Mouse (Mus musculus): ENCODE measurements around the gene Myh7b. TPM values are rescaled to one million over a fixed set of nuclear protein-coding genes. Genes with fewer than 3 reads are reported as not detected.

Myh7b gene
- not detected for total RNA-seq (2023)

GRCm38 (mm10) chr2:155610978-155611377 is at the start of gene Myh7b:
Myh7b (plus strand) TSS chr2:155611212.

GRCm38 (mm10) chr2:155592137-155592853 is 18.7 kb upstream of the Myh7b start, which contains the start of gene Gss:
Gss (minus strand) TSS chr2:155592810.

Other genes starting within 250 kb of the Myh7b start
- 100 to 1,000 TPM; 321 to 367 TPM for gene Trp53inp2, start 230.2 kb upstream of the Myh7b start, total RNA-seq (2023)
- 10 to 100 TPM; 53.1 to 60.1 TPM for gene Ncoa6, start 137.3 kb upstream of the Myh7b start, total RNA-seq (2023)
- gene Acss2, start 93.3 kb upstream of the Myh7b start, total RNA-seq (2023): 1 to 10 TPM; 7.1 to 7.5 TPM
- not detected for gene Ggt7, start 93.0 kb upstream of the Myh7b start, total RNA-seq (2023)
- 10 to 100 TPM; 10.1 to 14.1 TPM for gene Gss, start 18.4 kb upstream of the Myh7b start, total RNA-seq (2023)
- gene Trpc4ap, start 81.2 kb downstream of the Myh7b start, total RNA-seq (2023): 100 to 1,000 TPM; 135 to 144 TPM
- 10 to 100 TPM; 38.4 to 39.7 TPM for gene Edem2, start 118.3 kb downstream of the Myh7b start, total RNA-seq (2023)
- not detected for gene Gm17581, start 124.7 kb downstream of the Myh7b start, total RNA-seq (2023)
- gene Procr, start 139.9 kb downstream of the Myh7b start, total RNA-seq (2023): not detected
- not detected for gene Mmp24, start 164.1 kb downstream of the Myh7b start, total RNA-seq (2023)
- gene BC029722, start 208.2 kb downstream of the Myh7b start, total RNA-seq (2023): 1 to 10 TPM; 8.1 to 8.5 TPM
- 10 to 100 TPM; 83.0 to 91.9 TPM for gene Eif6, start 215.7 kb downstream of the Myh7b start, total RNA-seq (2023)
- not detected for gene Fam83c, start 223.6 kb downstream of the Myh7b start, total RNA-seq (2023)

Data from neutrophil, adult 59 days (primary cell).